Mouse (Mus musculus) thymus, adult 2 months (tissue): ENCODE results near the gene Gm37240.

Experiments
- CTCF ChIP-seq: fragments of 200-500 bp; IDR thresholded peaks from 2 replicates; pipeline ENCODE4 v1.5.1; 2012; ENCODE audit warnings: mild to moderate bottlenecking, control low read depth, low read length, moderate library complexity, borderline replicate concordance; ENCODE audit not compliant: control insufficient read depth, poor library complexity, insufficient read depth; ENCODE audit errors: extremely low read depth
- POLR2A ChIP-seq: fragments of 200-500 bp; IDR thresholded peaks from 2 replicates; pipeline ENCODE4 v1.6.1; 2012; ENCODE audit warnings: mild to moderate bottlenecking, low read length, control low read depth, moderate library complexity; ENCODE audit not compliant: control insufficient read depth, poor library complexity, insufficient read depth; ENCODE audit errors: extremely low read depth

DNA sequence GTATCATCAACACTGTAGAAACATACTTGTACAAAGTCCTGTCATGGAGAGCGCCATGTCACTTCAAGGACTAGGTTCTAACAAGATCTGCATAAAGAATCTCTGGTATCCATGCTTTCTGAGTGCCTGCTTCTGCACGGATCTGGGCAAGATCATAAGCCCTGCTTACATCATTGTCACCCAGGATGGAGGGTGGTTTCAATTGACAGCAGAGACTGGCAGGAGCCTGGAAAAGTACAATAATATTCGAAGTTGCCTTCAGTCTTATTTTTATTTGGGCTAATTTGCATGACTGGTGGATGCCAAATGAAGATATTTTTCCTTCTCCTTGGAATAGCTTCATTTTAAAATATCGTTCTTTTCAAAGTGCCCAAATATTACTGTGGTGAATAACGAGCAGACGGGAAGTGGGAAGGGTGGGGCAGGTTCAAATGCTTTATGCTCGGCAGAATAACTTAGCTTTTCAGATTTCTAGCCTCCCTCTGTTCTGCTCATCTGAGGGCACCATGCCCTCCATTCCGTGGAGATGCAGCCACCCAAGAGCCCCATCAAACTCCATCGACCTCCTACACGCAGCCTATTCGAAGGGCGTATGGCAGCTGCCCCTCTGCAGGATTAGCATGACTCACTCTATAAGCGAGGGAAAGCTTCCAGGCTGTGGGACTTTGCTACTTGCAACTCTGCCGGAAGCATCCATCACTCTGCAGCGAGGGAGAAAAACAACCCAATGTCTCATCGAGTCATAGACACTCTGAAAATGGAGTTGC is 518.8 kb downstream of the Gm37240 start:
- TF ChIP-seq POLR2A = no peak
- TF ChIP-seq CTCF = no peak
